Mouse (Mus musculus) hindbrain, embryonic 10.5 days (tissue): ENCODE data around the gene Shh. TPM values are rescaled to one million over a fixed set of nuclear protein-coding genes. Genes with fewer than 3 reads are reported as not detected.
A peak's percentile ranks its signal among the peaks of the same experiment; 100 is the strongest.

ENCODE experiments used
- DNase-seq: peaks from one replicate; pipeline ENCODE4 v3.0.0-alpha.2; 2017; ENCODE audit warnings: low spot score
- H3K27ac ChIP-seq: fragments of 300-500 bp; sonication (generic); 2 replicates; pipeline ENCODE4 v1.5.1; 2016; ENCODE audit warnings: mild to moderate bottlenecking, moderate library complexity
- H3K27me3 ChIP-seq: fragments of 300-500 bp; sonication (generic); 2 replicates; pipeline ENCODE4 v1.6.1; 2016; ENCODE audit warnings: mild to moderate bottlenecking; ENCODE audit not compliant: poor library complexity, insufficient read depth, severe bottlenecking
- H3K36me3 ChIP-seq: fragments of 300-500 bp; sonication (generic); 2 replicates; pipeline ENCODE4 v1.6.1; 2016; ENCODE audit warnings: mild to moderate bottlenecking, moderate library complexity
- H3K4me1 ChIP-seq: fragments of 300-500 bp; sonication (generic); replicated peaks from 2 replicates; pipeline ENCODE4 v1.6.1; 2016; ENCODE audit warnings: mild to moderate bottlenecking
- H3K4me3 ChIP-seq: fragments of 300-500 bp; sonication (generic); 2 replicates; pipeline ENCODE4 v1.5.1; 2016; ENCODE audit warnings: mild to moderate bottlenecking, moderate library complexity
- H3K9me3 ChIP-seq: fragments of 300-500 bp; sonication (generic); 2 replicates; pipeline ENCODE4 v1.6.1; 2016; ENCODE audit warnings: mild to moderate bottlenecking, moderate library complexity
- WGBS: fragments of 180-500 bp; shearing (Covaris S2); methylation state at CpG from one replicate; pipeline ENCODE4 v1.1.7; 2016; 5-methylcytosine and 5-hydroxymethylcytosine counted together
- polyA plus RNA-seq: library from polyadenylated mRNA; unstranded; fragments of >200 nt; fragmentation: Nextera tagmentation; extraction: Ambion mirVana; gene quantifications from 2 replicates; pipeline ENCODE4 v1.2.1, GENCODE M21; 2016

Gene Shh
- polyA plus RNA-seq, 1 experiment from 2014 or later = 2.8 TPM

GRCm38 (mm10) chr5:28455721-28456120 is 11.3 kb downstream of the Shh start:
- 83% methylated on average over 5 of the region's 5 CpGs for WGBS
- Histone ChIP-seq H3K4me3 (no peak overlapping the region), H3K27ac (no peak overlapping the region), H3K9me3 (no peaks in the 10 kb centered on the region), H3K27me3 (peaks cover 81% of the 10 kb centered on the region), H3K36me3 (no peaks in the 10 kb centered on the region), H3K4me1 (peaks cover 41% of the 10 kb centered on the region)
- no peak for DNase-seq

DNA sequence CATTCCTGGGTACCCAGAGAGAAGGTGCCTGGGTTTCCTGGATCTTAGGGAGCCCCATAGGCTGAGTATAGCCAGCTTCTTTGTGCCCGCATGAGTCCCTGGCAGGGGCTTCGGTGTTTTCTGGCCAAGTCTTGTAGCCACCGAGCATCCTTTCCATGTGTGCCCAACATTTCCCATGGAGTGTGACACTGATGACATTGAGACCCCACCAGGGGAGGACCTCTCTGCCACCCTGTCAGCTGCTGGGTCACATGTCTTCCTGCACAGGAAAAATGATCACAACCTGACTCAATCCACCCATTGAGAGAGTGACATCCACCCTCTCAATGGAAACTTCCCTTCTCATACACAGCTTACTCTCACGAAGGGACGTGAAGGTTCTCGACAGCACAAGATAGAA is 12.5 kb downstream of the Shh start:
- H3K27me3 ChIP-seq = peaks cover 72% of the 10 kb centered on the region
- no peak for DNase-seq
- peaks cover 29% of the 10 kb centered on the region for H3K4me1 ChIP-seq
- WGBS = 90% methylated on average over 6 of the region's 6 CpGs
- no peak overlapping the region for H3K27ac ChIP-seq
- no peaks in the 10 kb centered on the region for H3K36me3 ChIP-seq
- no peaks in the 10 kb centered on the region for H3K9me3 ChIP-seq
- H3K4me3 ChIP-seq = no peak overlapping the region

DNA sequence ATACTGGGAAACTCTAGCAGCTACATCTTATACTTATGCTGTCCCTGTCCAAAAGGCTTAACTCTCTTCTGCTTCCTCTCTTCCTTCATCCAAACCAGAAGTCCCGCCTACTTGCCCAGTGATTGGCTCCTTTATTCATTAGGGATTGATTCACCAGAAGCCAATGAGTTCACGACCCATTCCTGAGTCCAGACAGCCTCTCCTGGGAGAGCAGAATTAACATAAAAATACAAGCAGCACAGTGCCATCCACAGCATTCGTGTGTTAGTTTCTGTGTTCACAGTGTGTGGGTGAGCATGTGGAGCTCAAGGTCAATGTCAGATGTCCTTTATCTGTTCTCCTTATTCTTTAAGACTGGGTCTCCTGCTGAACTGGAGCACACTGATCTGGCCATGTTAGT is 13.5 kb downstream of the Shh start:
- H3K27me3 ChIP-seq = peaks cover 62% of the 10 kb centered on the region
- no peak overlapping the region for H3K27ac ChIP-seq
- no peaks in the 10 kb centered on the region for H3K9me3 ChIP-seq
- WGBS = 21% methylated on average over 3 of the region's 3 CpGs
- no peaks in the 10 kb centered on the region for H3K36me3 ChIP-seq
- peaks cover 19% of the 10 kb centered on the region for H3K4me1 ChIP-seq
- no peak for DNase-seq
- H3K4me3 ChIP-seq = no peak overlapping the region

DNA sequence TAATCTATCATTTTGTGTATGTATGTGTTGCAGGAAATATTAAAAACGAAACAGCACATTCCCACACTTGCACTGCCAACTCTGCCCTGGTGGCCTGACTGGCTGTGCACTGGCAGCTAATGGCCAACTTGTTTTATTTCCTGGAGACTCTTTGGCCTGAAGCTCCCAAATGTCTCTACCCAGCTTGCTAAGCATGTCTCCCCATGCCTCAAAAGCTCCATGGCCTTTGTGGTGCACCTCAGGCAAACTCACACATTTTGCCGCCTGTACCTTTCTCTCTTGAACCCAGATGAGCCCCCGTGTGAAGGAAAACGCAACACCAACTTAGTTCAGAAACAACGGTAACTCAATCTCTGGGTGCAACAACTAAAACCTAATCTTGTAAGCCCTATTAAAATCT is 14.0 kb downstream of the Shh start:
- H3K4me1 ChIP-seq = peaks cover 14% of the 10 kb centered on the region
- H3K4me3 ChIP-seq = no peak overlapping the region
- peak; percentile 1 for DNase-seq
- no peaks in the 10 kb centered on the region for H3K36me3 ChIP-seq
- no peak overlapping the region for H3K27ac ChIP-seq
- H3K9me3 ChIP-seq = no peaks in the 10 kb centered on the region
- 86% methylated on average over 5 of the region's 5 CpGs for WGBS
- H3K27me3 ChIP-seq = peaks cover 57% of the 10 kb centered on the region

DNA sequence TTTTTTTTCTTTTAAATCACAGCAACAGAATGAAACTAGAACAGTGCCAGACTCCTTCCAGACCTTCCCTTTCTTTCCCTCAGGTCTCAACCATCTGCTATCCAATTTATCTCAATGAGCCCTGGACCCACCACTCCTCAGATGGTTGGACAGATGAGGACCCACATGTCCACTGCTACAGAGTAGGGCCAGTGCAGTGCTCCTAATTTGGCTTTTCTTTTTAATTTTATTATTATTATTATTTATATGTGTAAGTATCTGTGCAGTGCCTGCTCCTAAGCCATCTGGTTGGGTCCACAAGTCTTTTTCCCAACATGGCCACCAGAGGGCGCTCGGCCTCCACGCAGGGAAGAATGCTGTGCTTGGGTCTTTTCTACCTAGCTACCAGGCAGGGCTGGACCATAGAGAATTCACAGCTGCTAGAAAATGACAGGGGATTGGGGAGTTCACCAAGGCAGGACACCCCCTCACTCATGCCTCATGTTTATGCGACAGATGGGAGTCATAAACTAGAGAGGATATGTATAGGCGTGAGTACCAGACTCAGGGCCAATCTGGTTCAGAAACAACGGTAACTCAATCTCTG is 15.9 kb downstream of the Shh start:
- Histone ChIP-seq H3K27me3 (peaks cover 38% of the 10 kb centered on the region), H3K4me3 (no peak overlapping the region), H3K27ac (no peak overlapping the region), H3K36me3 (no peaks in the 10 kb centered on the region), H3K4me1 (peaks cover 9% of the 10 kb centered on the region; the same call in 1 of the 2 replicates), H3K9me3 (no peaks in the 10 kb centered on the region)
- DNase-seq = peak; percentile 82
- 34% methylated on average over 6 of the region's 6 CpGs for WGBS

- no peak overlapping the region for H3K4me3 ChIP-seq
- H3K36me3 ChIP-seq = no peaks in the 10 kb centered on the region
- 66% methylated on average over 3 of the region's 3 CpGs for WGBS
- no peak for DNase-seq
- no peak overlapping the region for H3K27ac ChIP-seq
- H3K4me1 ChIP-seq = peaks cover 9% of the 10 kb centered on the region; the same call in 1 of the 2 replicates
- no peaks in the 10 kb centered on the region for H3K9me3 ChIP-seq
- peaks cover 30% of the 10 kb centered on the region for H3K27me3 ChIP-seq
Measured at GRCm38 (mm10) chr5:28450126-28450890, 16.7 kb downstream of the Shh start.

GRCm38 (mm10) chr5:28425926-28426325 is 41.1 kb downstream of the Shh start:
- no peaks in the 10 kb centered on the region for H3K4me1 ChIP-seq
- H3K27ac ChIP-seq = no peak overlapping the region
- no peak overlapping the region for H3K4me3 ChIP-seq
- no peak for DNase-seq
- 89% methylated on average over 9 of the region's 9 CpGs for WGBS
- no peaks in the 10 kb centered on the region for H3K9me3 ChIP-seq
- H3K36me3 ChIP-seq = no peaks in the 10 kb centered on the region
- H3K27me3 ChIP-seq = no peaks in the 10 kb centered on the region

DNA sequence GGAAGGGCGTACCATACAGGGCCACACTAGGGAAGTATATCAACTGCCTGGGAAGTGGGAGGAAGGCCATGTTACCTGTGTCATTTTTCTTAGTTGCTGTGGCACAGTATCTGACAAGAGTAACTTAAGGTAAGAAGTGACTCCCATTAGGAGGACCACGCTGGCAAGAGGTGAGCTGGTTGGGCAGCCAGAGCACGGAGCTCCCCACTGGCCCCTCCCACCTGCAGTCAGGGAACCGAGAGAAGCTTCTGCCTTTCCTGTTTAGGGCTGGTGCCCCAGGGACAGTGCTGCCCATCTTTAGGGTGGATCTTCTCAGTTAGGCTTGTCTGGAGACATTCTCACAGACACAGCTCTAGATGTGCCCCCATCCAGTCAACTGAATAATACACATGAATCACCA is 43.3 kb downstream of the Shh start:
- no peak overlapping the region for H3K27ac ChIP-seq
- DNase-seq = no peak
- WGBS = 67% methylated on average over 4 of the region's 4 CpGs
- H3K36me3 ChIP-seq = peaks cover 16% of the 10 kb centered on the region
- H3K27me3 ChIP-seq = no peaks in the 10 kb centered on the region
- no peaks in the 10 kb centered on the region for H3K9me3 ChIP-seq
- no peak overlapping the region for H3K4me3 ChIP-seq
- H3K4me1 ChIP-seq = no peaks in the 10 kb centered on the region

- 88% methylated on average over 12 of the region's 12 CpGs for WGBS
- peaks cover 55% of the 10 kb centered on the region for H3K36me3 ChIP-seq
- no peak overlapping the region for H3K27ac ChIP-seq
- no peak overlapping the region for H3K4me3 ChIP-seq
- no peaks in the 10 kb centered on the region for H3K9me3 ChIP-seq
- DNase-seq = no peak
- no peaks in the 10 kb centered on the region for H3K4me1 ChIP-seq
- H3K27me3 ChIP-seq = no peaks in the 10 kb centered on the region
Measured at GRCm38 (mm10) chr5:28419640-28420265, 47.3 kb downstream of the Shh start.

- Histone ChIP-seq H3K4me3 (no peak overlapping the region), H3K27ac (no peak overlapping the region), H3K9me3 (no peaks in the 10 kb centered on the region), H3K27me3 (no peaks in the 10 kb centered on the region), H3K36me3 (peaks cover 65% of the 10 kb centered on the region), H3K4me1 (no peaks in the 10 kb centered on the region)
- no peak for DNase-seq
- WGBS = 81% methylated on average over 10 of the region's 10 CpGs
Measured at GRCm38 (mm10) chr5:28418734-28419133, 48.3 kb downstream of the Shh start.

- Histone ChIP-seq H3K4me1 (no peaks in the 10 kb centered on the region), H3K27me3 (no peaks in the 10 kb centered on the region), H3K9me3 (no peaks in the 10 kb centered on the region), H3K4me3 (no peak overlapping the region), H3K36me3 (peaks cover 92% of the 10 kb centered on the region), H3K27ac (no peak overlapping the region)
- DNase-seq = no peak
Measured at GRCm38 (mm10) chr5:28416029-28416428, 51.0 kb downstream of the Shh start.

GRCm38 (mm10) chr5:28414076-28414475 is 53.0 kb downstream of the Shh start:
- Histone ChIP-seq H3K4me3 (no peak overlapping the region), H3K36me3 (peaks cover 98% of the 10 kb centered on the region), H3K27ac (no peak overlapping the region), H3K27me3 (no peaks in the 10 kb centered on the region), H3K4me1 (no peaks in the 10 kb centered on the region), H3K9me3 (no peaks in the 10 kb centered on the region)
- WGBS = 92% methylated on average over 3 of the region's 3 CpGs
- DNase-seq = no peak

- no peaks in the 10 kb centered on the region for H3K9me3 ChIP-seq
- H3K36me3 ChIP-seq = peaks cover 98% of the 10 kb centered on the region
- H3K4me3 ChIP-seq = no peak overlapping the region
- H3K27me3 ChIP-seq = no peaks in the 10 kb centered on the region
- no peak for DNase-seq
- WGBS = 92% methylated on average over 5 of the region's 5 CpGs
- no peak overlapping the region for H3K27ac ChIP-seq
- no peaks in the 10 kb centered on the region for H3K4me1 ChIP-seq
Measured at GRCm38 (mm10) chr5:28413533-28413932, 53.5 kb downstream of the Shh start.
